Mouse (Mus musculus) hindbrain, embryonic 13.5 days (tissue): Measurements from ENCODE around the gene Tigd3. TPM values are rescaled to one million over a fixed set of nuclear protein-coding genes. Genes with fewer than 3 reads are reported as not detected.

ENCODE experiments used
- ATAC-seq: fragments of 200-750 bp; cut with Nextera tagmentation; 2 replicates; pipeline ENCODE4 v1.8.0; 2017; ENCODE audit warnings: moderate TSS enrichment; ENCODE audit not compliant: low FRiP score
- H3K27ac ChIP-seq: fragments of 300-500 bp; sonication (generic); 2 replicates; pipeline ENCODE4 v1.5.1; 2015; ENCODE audit warnings: inconsistent platforms, mild to moderate bottlenecking, moderate library complexity
- H3K27me3 ChIP-seq: fragments of 300-500 bp; sonication (generic); 2 replicates; pipeline ENCODE4 v1.6.1; 2015; ENCODE audit warnings: mild to moderate bottlenecking, inconsistent platforms
- H3K36me3 ChIP-seq: fragments of 300-500 bp; sonication (generic); 2 replicates; pipeline ENCODE4 v1.6.1; 2015; ENCODE audit warnings: mild to moderate bottlenecking, inconsistent platforms
- H3K4me1 ChIP-seq: fragments of 300-500 bp; sonication (generic); replicated peaks from 2 replicates; pipeline ENCODE4 v1.6.1; 2015; ENCODE audit warnings: inconsistent platforms
- H3K4me2 ChIP-seq: fragments of 300-500 bp; sonication (generic); 2 replicates; pipeline ENCODE4 v1.6.1; 2015; ENCODE audit warnings: inconsistent platforms, mild to moderate bottlenecking, moderate library complexity
- H3K4me3 ChIP-seq: fragments of 300-500 bp; sonication (generic); 2 replicates; pipeline ENCODE4 v1.5.1; 2015; ENCODE audit warnings: mild to moderate bottlenecking, inconsistent platforms
- H3K9ac ChIP-seq: fragments of 300-500 bp; sonication (generic); 2 replicates; pipeline ENCODE4 v1.6.1; 2015; ENCODE audit warnings: mild to moderate bottlenecking, inconsistent platforms
- H3K9me3 ChIP-seq: fragments of 300-500 bp; sonication (generic); 2 replicates; pipeline ENCODE4 v1.6.1; 2016; ENCODE audit warnings: inconsistent platforms
- WGBS: fragments of 180-500 bp; shearing (Covaris S2); methylation state at CpG from one replicate; pipeline ENCODE4 v1.1.7; 2015; 5-methylcytosine and 5-hydroxymethylcytosine counted together
- polyA plus RNA-seq: library from polyadenylated mRNA; unstranded; fragments of >200 nt; fragmentation: Nextera tagmentation; extraction: Ambion mirVana; gene quantifications from 2 replicates; pipeline ENCODE4 v1.2.1, GENCODE M21; 2015

Tigd3 gene
- polyA plus RNA-seq, 1 experiment from 2014 or later: 15.2 TPM

GRCm38 (mm10) chr19:5848826-5849672 lies 44.9 kb downstream of the Tigd3 start:
- Histone ChIP-seq H3K9ac (peak overlapping the region; percentile 72), H3K4me1 (peaks cover 66% of the 10 kb centered on the region), H3K27ac (peak overlapping the region; percentile 98), H3K9me3 (no peaks in the 10 kb centered on the region), H3K27me3 (no peaks in the 10 kb centered on the region), H3K36me3 (peaks cover 18% of the 10 kb centered on the region), H3K4me3 (no peak overlapping the region), H3K4me2 (peak overlapping the region; percentile 66; the same call in 1 of the 2 replicates)
- no peak for ATAC-seq
- 43% methylated on average over 13 of the region's 13 CpGs for WGBS

- peak overlapping the region; percentile 66; the same call in 1 of the 2 replicates for H3K4me2 ChIP-seq
- no peaks in the 10 kb centered on the region for H3K9me3 ChIP-seq
- H3K27me3 ChIP-seq: no peaks in the 10 kb centered on the region
- peak overlapping the region; percentile 98 for H3K27ac ChIP-seq
- WGBS: 59% methylated on average over 14 of the region's 14 CpGs
- peak overlapping the region; percentile 7; the same call in 1 of the 2 replicates for H3K4me3 ChIP-seq
- peaks cover 74% of the 10 kb centered on the region for H3K4me1 ChIP-seq
- peaks cover 18% of the 10 kb centered on the region for H3K36me3 ChIP-seq
- peak overlapping the region; percentile 72 for H3K9ac ChIP-seq
- no peak for ATAC-seq
Measured at GRCm38 (mm10) chr19:5848032-5848825, 45.7 kb downstream of the Tigd3 start.

- Histone ChIP-seq H3K4me3 (peak overlapping the region; percentile 36; the same call in 1 of the 2 replicates), H3K9ac (peak overlapping the region; percentile 72), H3K4me1 (peaks cover 83% of the 10 kb centered on the region), H3K4me2 (peak overlapping the region; percentile 66), H3K27me3 (no peaks in the 10 kb centered on the region), H3K36me3 (peaks cover 9% of the 10 kb centered on the region), H3K9me3 (no peaks in the 10 kb centered on the region), H3K27ac (peak overlapping the region; percentile 98)
- no peak for ATAC-seq
- 38% methylated on average over 4 of the region's 4 CpGs for WGBS
Measured at GRCm38 (mm10) chr19:5847306-5847796, 46.6 kb downstream of the Tigd3 start.

- 2% methylated on average over 16 of the region's 16 CpGs for WGBS
- Histone ChIP-seq H3K27ac (peak overlapping the region; percentile 98), H3K4me2 (peak overlapping the region; percentile 66), H3K36me3 (peaks cover 3% of the 10 kb centered on the region), H3K27me3 (no peaks in the 10 kb centered on the region), H3K9me3 (no peaks in the 10 kb centered on the region), H3K4me1 (peaks cover 88% of the 10 kb centered on the region), H3K4me3 (peak overlapping the region; percentile 36), H3K9ac (peak overlapping the region; percentile 72)
- peak; percentile 77 for ATAC-seq
Measured at GRCm38 (mm10) chr19:5846557-5847305, 47.2 kb downstream of the Tigd3 start.

GRCm38 (mm10) chr19:5846154-5846553 lies 47.8 kb downstream of the Tigd3 start:
- Histone ChIP-seq H3K27ac (peak overlapping the region; percentile 98), H3K9me3 (no peaks in the 10 kb centered on the region), H3K4me3 (peak overlapping the region; percentile 36), H3K4me2 (peak overlapping the region; percentile 66), H3K36me3 (no peaks in the 10 kb centered on the region), H3K4me1 (peaks cover 88% of the 10 kb centered on the region), H3K9ac (peak overlapping the region; percentile 72), H3K27me3 (no peaks in the 10 kb centered on the region)
- peak; percentile 36 for ATAC-seq
- under 1% methylated on average over 7 of the region's 7 CpGs for WGBS

GRCm38 (mm10) chr19:5845319-5846135 lies 48.4 kb downstream of the Tigd3 start:
- Histone ChIP-seq H3K9ac (peak overlapping the region; percentile 72), H3K27ac (peak overlapping the region; percentile 98), H3K9me3 (no peaks in the 10 kb centered on the region), H3K4me3 (peak overlapping the region; percentile 36), H3K4me2 (peak overlapping the region; percentile 66), H3K27me3 (no peaks in the 10 kb centered on the region), H3K36me3 (no peaks in the 10 kb centered on the region), H3K4me1 (peaks cover 91% of the 10 kb centered on the region)
- WGBS: 6% methylated on average over 45 of the region's 45 CpGs
- peak; percentile 52 for ATAC-seq

GRCm38 (mm10) chr19:5844831-5845318 lies 49.1 kb downstream of the Tigd3 start:
- H3K9me3 ChIP-seq: no peaks in the 10 kb centered on the region
- 77% methylated on average over 12 of the region's 12 CpGs for WGBS
- no peak for ATAC-seq
- H3K9ac ChIP-seq: 0 out of 2 replicates have a peak overlapping the region, but pooled peaks have one; percentile 60
- peak overlapping the region; percentile 98 for H3K27ac ChIP-seq
- H3K27me3 ChIP-seq: no peaks in the 10 kb centered on the region
- peaks cover 86% of the 10 kb centered on the region for H3K4me1 ChIP-seq
- peak overlapping the region; percentile 66 for H3K4me2 ChIP-seq
- peak overlapping the region; percentile 36 for H3K4me3 ChIP-seq
- H3K36me3 ChIP-seq: no peaks in the 10 kb centered on the region

GRCm38 (mm10) chr19:5843781-5844691 lies 49.9 kb downstream of the Tigd3 start:
- H3K4me1 ChIP-seq: peaks cover 78% of the 10 kb centered on the region
- H3K9ac ChIP-seq: peak overlapping the region; percentile 46
- no peaks in the 10 kb centered on the region for H3K36me3 ChIP-seq
- peak overlapping the region; percentile 36 for H3K27ac ChIP-seq
- 80% methylated on average over 30 of the region's 30 CpGs for WGBS
- H3K27me3 ChIP-seq: no peaks in the 10 kb centered on the region
- peak overlapping the region; percentile 17 for H3K4me3 ChIP-seq
- peak overlapping the region; percentile 66 for H3K4me2 ChIP-seq
- no peaks in the 10 kb centered on the region for H3K9me3 ChIP-seq
- ATAC-seq: no peak

GRCm38 (mm10) chr19:5842785-5843730 lies 50.9 kb downstream of the Tigd3 start:
- Histone ChIP-seq H3K36me3 (no peaks in the 10 kb centered on the region), H3K9ac (no peak overlapping the region), H3K27me3 (no peaks in the 10 kb centered on the region), H3K27ac (peak overlapping the region; percentile 36), H3K4me3 (0 out of 2 replicates have a peak overlapping the region, but pooled peaks have one; percentile 17), H3K4me2 (peak overlapping the region; percentile 66), H3K4me1 (peaks cover 68% of the 10 kb centered on the region), H3K9me3 (no peaks in the 10 kb centered on the region)
- ATAC-seq: no peak
- 57% methylated on average over 9 of the region's 9 CpGs for WGBS
